Mouse (Mus musculus): ENCODE results near the gene Trhde.

Trhde gene

GRCm38 (mm10) chr10:114735111-114735510 lies 67.0 kb downstream of the Trhde start:
- DNase-seq = no peak

- DNase-seq = no peak
Measured at GRCm38 (mm10) chr10:114725591-114725990, 76.5 kb downstream of the Trhde start.

GRCm38 (mm10) chr10:114701791-114702190 lies 100.3 kb downstream of the Trhde start:
- DNase-seq = no peak

GRCm38 (mm10) chr10:114671791-114672415 lies 130.2 kb downstream of the Trhde start:
- DNase-seq = no peak

GRCm38 (mm10) chr10:114593046-114593445 lies 209.1 kb downstream of the Trhde start:
- no peak for DNase-seq

GRCm38 (mm10) chr10:114578926-114579325 lies 223.2 kb downstream of the Trhde start:
- DNase-seq = peak; percentile 25

GRCm38 (mm10) chr10:114567891-114568290 lies 234.2 kb downstream of the Trhde start:
- no peak for DNase-seq

- DNase-seq = no peak
Measured at GRCm38 (mm10) chr10:114509186-114509585, 292.9 kb downstream of the Trhde start.

GRCm38 (mm10) chr10:114488806-114489205 lies 313.3 kb downstream of the Trhde start:
- DNase-seq = no peak

GRCm38 (mm10) chr10:114455591-114455990 lies 346.5 kb downstream of the Trhde start:
- no peak for DNase-seq

GRCm38 (mm10) chr10:114448116-114448515 lies 354.0 kb downstream of the Trhde start:
- no peak for DNase-seq

GRCm38 (mm10) chr10:114418956-114419530 lies 383.1 kb downstream of the Trhde start:
- no peak for DNase-seq

GRCm38 (mm10) chr10:114415717-114416116 lies 386.4 kb downstream of the Trhde start:
- DNase-seq = no peak

- no peak for DNase-seq
Measured at GRCm38 (mm10) chr10:114405260-114405659, 396.8 kb downstream of the Trhde start.

- DNase-seq = no peak
Measured at GRCm38 (mm10) chr10:114403795-114404194, 398.3 kb downstream of the Trhde start.

- no peak for DNase-seq
Measured at GRCm38 (mm10) chr10:114370804-114371203, 431.3 kb downstream of the Trhde start.

GRCm38 (mm10) chr10:114363442-114363841 lies 438.7 kb downstream of the Trhde start:
- no peak for DNase-seq

- no peak for DNase-seq
Measured at GRCm38 (mm10) chr10:114362631-114363030, 439.5 kb downstream of the Trhde start.
